Mouse (Mus musculus) forebrain, embryonic 15.5 days (tissue): ENCODE measurements at regions not wholly inside any gene's neighbourhood (a gene's known extent, or its start where the extent isn't known, plus 50 kb on each side); places are given as distances from the start of the nearest gene placed in this dataset.

Experiments used
- ATAC-seq: fragments of 200-750 bp; cut with Nextera tagmentation; replicated peaks from 2 replicates; pipeline ENCODE4 v1.8.0; 2017; ENCODE audit warnings: mild to moderate bottlenecking, moderate TSS enrichment, moderate library complexity
- H3K27ac ChIP-seq: fragments of 300-500 bp; sonication (generic); replicated peaks from 2 replicates; pipeline ENCODE4 v1.5.1; 2015; ENCODE audit warnings: mild to moderate bottlenecking, inconsistent platforms
- H3K27me3 ChIP-seq: fragments of 300-500 bp; sonication (generic); 2 replicates; pipeline ENCODE4 v1.6.1; 2015; ENCODE audit warnings: inconsistent platforms
- H3K36me3 ChIP-seq: fragments of 300-500 bp; sonication (generic); 2 replicates; pipeline ENCODE4 v1.6.1; 2015; ENCODE audit warnings: mild to moderate bottlenecking, inconsistent platforms
- H3K4me1 ChIP-seq: fragments of 300-500 bp; sonication (generic); 2 replicates; pipeline ENCODE4 v1.6.1; 2015; ENCODE audit warnings: inconsistent platforms
- H3K4me2 ChIP-seq: fragments of 300-500 bp; sonication (generic); replicated peaks from 2 replicates; pipeline ENCODE4 v1.6.1; 2015; ENCODE audit warnings: mild to moderate bottlenecking, inconsistent platforms
- H3K4me3 ChIP-seq: fragments of 300-500 bp; sonication (generic); 2 replicates; pipeline ENCODE4 v1.5.1; 2015; ENCODE audit warnings: mild to moderate bottlenecking, inconsistent platforms
- H3K9ac ChIP-seq: fragments of 300-500 bp; sonication (generic); replicated peaks from 2 replicates; pipeline ENCODE4 v1.6.1; 2015; ENCODE audit warnings: mild to moderate bottlenecking, inconsistent platforms
- H3K9me3 ChIP-seq: fragments of 300-500 bp; sonication (generic); 2 replicates; pipeline ENCODE4 v1.6.1; 2016; ENCODE audit warnings: inconsistent platforms
- WGBS: fragments of 180-500 bp; shearing (Covaris S2); methylation state at CpG from one replicate; pipeline ENCODE4 v1.1.7; 2015; ENCODE audit warnings: mixed read lengths; 5-methylcytosine and 5-hydroxymethylcytosine counted together

GRCm38 (mm10) chr5:119401915-119402314 is 268.6 kb upstream of the Tbx3 start:
- ATAC-seq: no peak
- H3K9ac ChIP-seq: no peak overlapping the region
- H3K9me3 ChIP-seq: no peaks in the 10 kb centered on the region
- WGBS: 58% methylated on average over 8 of the region's 8 CpGs
- no peaks in the 10 kb centered on the region for H3K36me3 ChIP-seq
- H3K4me2 ChIP-seq: no peak overlapping the region
- no peak overlapping the region for H3K4me3 ChIP-seq
- no peaks in the 10 kb centered on the region for H3K27me3 ChIP-seq
- no peak overlapping the region; the same call in 1 of the 2 replicates for H3K27ac ChIP-seq
- no peaks in the 10 kb centered on the region for H3K4me1 ChIP-seq

GRCm38 (mm10) chr5:119402651-119403050 is 267.8 kb upstream of the Tbx3 start:
- no peak overlapping the region for H3K4me2 ChIP-seq
- no peak overlapping the region for H3K27ac ChIP-seq
- no peak for ATAC-seq
- H3K9me3 ChIP-seq: no peaks in the 10 kb centered on the region
- H3K27me3 ChIP-seq: no peaks in the 10 kb centered on the region
- H3K36me3 ChIP-seq: no peaks in the 10 kb centered on the region
- WGBS: 75% methylated on average over 17 of the region's 17 CpGs
- H3K4me1 ChIP-seq: no peaks in the 10 kb centered on the region
- no peak overlapping the region for H3K9ac ChIP-seq
- no peak overlapping the region for H3K4me3 ChIP-seq

- H3K4me2 ChIP-seq: no peak overlapping the region
- no peaks in the 10 kb centered on the region for H3K4me1 ChIP-seq
- WGBS: 67% methylated on average over 11 of the region's 11 CpGs
- H3K36me3 ChIP-seq: no peaks in the 10 kb centered on the region
- no peak overlapping the region for H3K4me3 ChIP-seq
- H3K9me3 ChIP-seq: no peaks in the 10 kb centered on the region
- H3K9ac ChIP-seq: no peak overlapping the region
- H3K27ac ChIP-seq: no peak overlapping the region
- no peak for ATAC-seq
- H3K27me3 ChIP-seq: no peaks in the 10 kb centered on the region
Observed at GRCm38 (mm10) chr5:119410966-119411365, 259.5 kb upstream of the Tbx3 start.

GRCm38 (mm10) chr5:119415835-119416234 is 254.6 kb upstream of the Tbx3 start:
- Histone ChIP-seq H3K9ac (no peak overlapping the region), H3K4me1 (no peaks in the 10 kb centered on the region), H3K27me3 (no peaks in the 10 kb centered on the region), H3K9me3 (no peaks in the 10 kb centered on the region), H3K4me2 (no peak overlapping the region), H3K36me3 (no peaks in the 10 kb centered on the region), H3K4me3 (no peak overlapping the region), H3K27ac (no peak overlapping the region)
- ATAC-seq: no peak
- WGBS: 76% methylated on average over 11 of the region's 11 CpGs

GRCm38 (mm10) chr5:119418486-119418885 is 252.0 kb upstream of the Tbx3 start:
- no peak overlapping the region for H3K9ac ChIP-seq
- no peak for ATAC-seq
- 51% methylated on average over 5 of the region's 5 CpGs for WGBS

GRCm38 (mm10) chr5:119427511-119428019 is 242.9 kb upstream of the Tbx3 start:
- H3K9ac ChIP-seq: no peak overlapping the region
- no peak overlapping the region for H3K4me3 ChIP-seq
- no peaks in the 10 kb centered on the region for H3K27me3 ChIP-seq
- ATAC-seq: no peak
- H3K9me3 ChIP-seq: no peaks in the 10 kb centered on the region
- H3K27ac ChIP-seq: no peak overlapping the region
- no peaks in the 10 kb centered on the region for H3K36me3 ChIP-seq
- H3K4me1 ChIP-seq: no peaks in the 10 kb centered on the region
- H3K4me2 ChIP-seq: no peak overlapping the region
- WGBS: 86% methylated on average over 12 of the region's 12 CpGs

More at GRCm38 (mm10) chr5:119418486-119418885, 252.0 kb upstream of the Tbx3 start:
- H3K36me3 ChIP-seq: no peaks in the 10 kb centered on the region
- H3K4me2 ChIP-seq: no peak overlapping the region
- no peaks in the 10 kb centered on the region for H3K4me1 ChIP-seq
- no peak overlapping the region for H3K4me3 ChIP-seq
- H3K27me3 ChIP-seq: no peaks in the 10 kb centered on the region
- H3K27ac ChIP-seq: no peak overlapping the region
- no peaks in the 10 kb centered on the region for H3K9me3 ChIP-seq

- Histone ChIP-seq H3K4me2 (no peak overlapping the region), H3K36me3 (no peaks in the 10 kb centered on the region), H3K4me1 (no peaks in the 10 kb centered on the region), H3K27me3 (no peaks in the 10 kb centered on the region), H3K27ac (no peak overlapping the region), H3K9me3 (no peaks in the 10 kb centered on the region), H3K9ac (no peak overlapping the region), H3K4me3 (no peak overlapping the region)
- ATAC-seq: no peak
- 90% methylated on average over 9 of the region's 9 CpGs for WGBS
Observed at GRCm38 (mm10) chr5:119431271-119431756, 239.2 kb upstream of the Tbx3 start.

- no peak for ATAC-seq
- Histone ChIP-seq H3K9me3 (no peaks in the 10 kb centered on the region), H3K27ac (no peak overlapping the region), H3K4me2 (no peak overlapping the region), H3K27me3 (no peaks in the 10 kb centered on the region), H3K9ac (no peak overlapping the region), H3K4me3 (no peak overlapping the region), H3K36me3 (no peaks in the 10 kb centered on the region), H3K4me1 (no peaks in the 10 kb centered on the region)
- 48% methylated on average over 7 of the region's 7 CpGs for WGBS
Observed at GRCm38 (mm10) chr5:119434572-119434971, 235.9 kb upstream of the Tbx3 start.

GRCm38 (mm10) chr5:119448494-119448893 is 222.0 kb upstream of the Tbx3 start:
- WGBS: 91% methylated on average over 4 of the region's 4 CpGs
- Histone ChIP-seq H3K9me3 (no peaks in the 10 kb centered on the region), H3K9ac (no peak overlapping the region), H3K4me2 (no peak overlapping the region), H3K4me1 (no peaks in the 10 kb centered on the region), H3K36me3 (no peaks in the 10 kb centered on the region), H3K27me3 (no peaks in the 10 kb centered on the region), H3K27ac (no peak overlapping the region), H3K4me3 (no peak overlapping the region)
- ATAC-seq: no peak

- ATAC-seq: no peak
- Histone ChIP-seq H3K4me2 (no peak overlapping the region), H3K4me3 (no peak overlapping the region), H3K4me1 (no peaks in the 10 kb centered on the region), H3K27ac (no peak overlapping the region), H3K27me3 (no peaks in the 10 kb centered on the region), H3K36me3 (no peaks in the 10 kb centered on the region), H3K9me3 (no peaks in the 10 kb centered on the region), H3K9ac (no peak overlapping the region)
- 49% methylated on average over 7 of the region's 7 CpGs for WGBS
Observed at GRCm38 (mm10) chr5:119449166-119449565, 221.3 kb upstream of the Tbx3 start.

GRCm38 (mm10) chr5:119459751-119460150 is 210.7 kb upstream of the Tbx3 start:
- Histone ChIP-seq H3K36me3 (no peaks in the 10 kb centered on the region), H3K9me3 (no peaks in the 10 kb centered on the region), H3K27me3 (no peaks in the 10 kb centered on the region), H3K9ac (no peak overlapping the region), H3K4me2 (no peak overlapping the region), H3K4me3 (no peak overlapping the region), H3K27ac (no peak overlapping the region), H3K4me1 (no peaks in the 10 kb centered on the region)
- 78% methylated on average over 3 of the region's 3 CpGs for WGBS
- no peak for ATAC-seq

- Histone ChIP-seq H3K27ac (no peak overlapping the region), H3K9me3 (no peaks in the 10 kb centered on the region), H3K4me3 (no peak overlapping the region), H3K9ac (no peak overlapping the region), H3K36me3 (no peaks in the 10 kb centered on the region), H3K4me1 (no peaks in the 10 kb centered on the region), H3K27me3 (no peaks in the 10 kb centered on the region), H3K4me2 (no peak overlapping the region)
- WGBS: 55% methylated on average over 14 of the region's 14 CpGs
- no peak for ATAC-seq
Observed at GRCm38 (mm10) chr5:119462659-119463530, 207.6 kb upstream of the Tbx3 start.
